Mouse (Mus musculus): ENCODE data around the gene Mia. TPM values are rescaled to one million over a fixed set of nuclear protein-coding genes. Genes with fewer than 3 reads are reported as not detected.

Mia gene
- polyA plus RNA-seq, 1 experiment: not detected

GRCm38 (mm10) chr7:27153205-27153764 lies 27.7 kb downstream of the Mia start, which contains the start of gene Cyp2t4:
Cyp2t4 (plus strand) TSS chr7:27153714.
- TF ChIP-seq GATA1 (IDR thresholded peaks at IDR 0.05; ENCODE audit: low read length) (no peak), TAL1 (IDR thresholded peaks at IDR 0.05; ENCODE audit: low read length) (no peak)
- no peak within 1 kb of the TSS for H3K4me3 ChIP-seq (replicated peaks)
- no peaks in the 10 kb centered on the region for H3K4me1 ChIP-seq (ENCODE audit: control insufficient read depth)
- no peaks in the 10 kb centered on the region for H3K27me3 ChIP-seq (ENCODE audit: control insufficient read depth)
- no peaks in the 10 kb centered on the region for H3K9me3 ChIP-seq (ENCODE audit: control insufficient read depth, low read length)
- H3K36me3 ChIP-seq (ENCODE audit: control insufficient read depth): peaks cover 12% of the 10 kb centered on the region

GRCm38 (mm10) chr7:27136410-27136996 lies 44.5 kb downstream of the Mia start:
- Histone ChIP-seq H3K9me3 (ENCODE audit: control insufficient read depth, low read length) (peaks cover 2% of the 10 kb centered on the region; the same call in 1 of the 2 replicates), H3K27me3 (ENCODE audit: control insufficient read depth) (no peaks in the 10 kb centered on the region), H3K4me1 (ENCODE audit: control insufficient read depth) (no peaks in the 10 kb centered on the region; the same call in 1 of the 2 replicates), H3K4me3 (replicated peaks) (no peak overlapping the region), H3K36me3 (ENCODE audit: control insufficient read depth) (no peaks in the 10 kb centered on the region)
- no peak for TF ChIP-seq TAL1 (IDR thresholded peaks at IDR 0.05; ENCODE audit: low read length)
- TF ChIP-seq GATA1 (IDR thresholded peaks at IDR 0.05; ENCODE audit: low read length): no peak

- TF ChIP-seq TAL1 (IDR thresholded peaks at IDR 0.05; ENCODE audit: low read length) (no peak), GATA1 (IDR thresholded peaks at IDR 0.05; ENCODE audit: low read length) (no peak)
- Histone ChIP-seq H3K4me3 (replicated peaks) (no peak overlapping the region), H3K36me3 (ENCODE audit: control insufficient read depth) (no peaks in the 10 kb centered on the region), H3K4me1 (ENCODE audit: control insufficient read depth) (no peaks in the 10 kb centered on the region; the same call in 1 of the 2 replicates), H3K27me3 (ENCODE audit: control insufficient read depth) (no peaks in the 10 kb centered on the region), H3K9me3 (ENCODE audit: control insufficient read depth, low read length) (peaks cover 2% of the 10 kb centered on the region; the same call in 1 of the 2 replicates)
Measured at GRCm38 (mm10) chr7:27133757-27134156, 47.2 kb downstream of the Mia start.

- no peak overlapping the region for H3K4me3 ChIP-seq (replicated peaks)
- TF ChIP-seq GATA1 (IDR thresholded peaks at IDR 0.05; ENCODE audit: low read length): no peak
- no peak for TF ChIP-seq TAL1 (IDR thresholded peaks at IDR 0.05; ENCODE audit: low read length)
- H3K36me3 ChIP-seq (ENCODE audit: control insufficient read depth): no peaks in the 10 kb centered on the region
Measured at GRCm38 (mm10) chr7:27133156-27133555, 47.8 kb downstream of the Mia start.

GRCm38 (mm10) chr7:27132588-27132987 lies 48.4 kb downstream of the Mia start:
- TF ChIP-seq TAL1 (IDR thresholded peaks at IDR 0.05; ENCODE audit: low read length): no peak
- TF ChIP-seq GATA1 (IDR thresholded peaks at IDR 0.05; ENCODE audit: low read length): no peak

More at GRCm38 (mm10) chr7:27133156-27133555, 47.8 kb downstream of the Mia start:
- Histone ChIP-seq H3K9me3 (ENCODE audit: control insufficient read depth, low read length) (peaks cover 2% of the 10 kb centered on the region; the same call in 1 of the 2 replicates), H3K27me3 (ENCODE audit: control insufficient read depth) (no peaks in the 10 kb centered on the region), H3K4me1 (ENCODE audit: control insufficient read depth) (no peaks in the 10 kb centered on the region; the same call in 1 of the 2 replicates)

GRCm38 (mm10) chr7:27131387-27131786 lies 49.6 kb downstream of the Mia start:
- H3K36me3 ChIP-seq (ENCODE audit: control insufficient read depth): no peaks in the 10 kb centered on the region
- peaks cover 2% of the 10 kb centered on the region; the same call in 1 of the 2 replicates for H3K9me3 ChIP-seq (ENCODE audit: control insufficient read depth, low read length)
- no peak overlapping the region for H3K4me3 ChIP-seq (replicated peaks)
- no peaks in the 10 kb centered on the region for H3K27me3 ChIP-seq (ENCODE audit: control insufficient read depth)
- TF ChIP-seq TAL1 (IDR thresholded peaks at IDR 0.05; ENCODE audit: low read length): no peak
- TF ChIP-seq GATA1 (IDR thresholded peaks at IDR 0.05; ENCODE audit: low read length): no peak
- no peaks in the 10 kb centered on the region; the same call in 1 of the 2 replicates for H3K4me1 ChIP-seq (ENCODE audit: control insufficient read depth)

More at GRCm38 (mm10) chr7:27132588-27132987, 48.4 kb downstream of the Mia start:
- H3K9me3 ChIP-seq (ENCODE audit: control insufficient read depth, low read length): peaks cover 2% of the 10 kb centered on the region; the same call in 1 of the 2 replicates
- H3K27me3 ChIP-seq (ENCODE audit: control insufficient read depth): no peaks in the 10 kb centered on the region
- H3K4me1 ChIP-seq (ENCODE audit: control insufficient read depth): no peaks in the 10 kb centered on the region; the same call in 1 of the 2 replicates
- H3K36me3 ChIP-seq (ENCODE audit: control insufficient read depth): no peaks in the 10 kb centered on the region
- H3K4me3 ChIP-seq (replicated peaks): no peak overlapping the region

- no peak for TF ChIP-seq TAL1 (IDR thresholded peaks at IDR 0.05; ENCODE audit: low read length)
- Histone ChIP-seq H3K4me3 (replicated peaks) (no peak overlapping the region), H3K9me3 (ENCODE audit: control insufficient read depth, low read length) (peaks cover 2% of the 10 kb centered on the region; the same call in 1 of the 2 replicates), H3K27me3 (ENCODE audit: control insufficient read depth) (no peaks in the 10 kb centered on the region), H3K4me1 (ENCODE audit: control insufficient read depth) (no peaks in the 10 kb centered on the region; the same call in 1 of the 2 replicates), H3K36me3 (ENCODE audit: control insufficient read depth) (no peaks in the 10 kb centered on the region)
Measured at GRCm38 (mm10) chr7:27130521-27131370, 50.2 kb downstream of the Mia start.

GRCm38 (mm10) chr7:27129811-27130210 lies 51.1 kb downstream of the Mia start:
- Histone ChIP-seq H3K27me3 (ENCODE audit: control insufficient read depth) (no peaks in the 10 kb centered on the region), H3K36me3 (ENCODE audit: control insufficient read depth) (no peaks in the 10 kb centered on the region), H3K9me3 (ENCODE audit: control insufficient read depth, low read length) (peaks cover 2% of the 10 kb centered on the region; the same call in 1 of the 2 replicates), H3K4me1 (ENCODE audit: control insufficient read depth) (no peaks in the 10 kb centered on the region; the same call in 1 of the 2 replicates), H3K4me3 (replicated peaks) (no peak overlapping the region)
- no peak for TF ChIP-seq TAL1 (IDR thresholded peaks at IDR 0.05; ENCODE audit: low read length)
- TF ChIP-seq GATA1 (IDR thresholded peaks at IDR 0.05; ENCODE audit: low read length): no peak

Other genes starting within 250 kb of the Mia start
- gene Cyp2a22, start 241.8 kb downstream of the Mia start, polyA plus RNA-seq (2012): 0.02 TPM in 1 of 2 replicates, not detected in the other
- not detected in 2 replicates for gene Cyp2a12, start 152.1 kb downstream of the Mia start, polyA plus RNA-seq (2012)
- gene Cyp2f2, start 61.2 kb downstream of the Mia start, polyA plus RNA-seq (2012): not detected in 2 replicates
- gene Cyp2t4, start 27.4 kb downstream of the Mia start, polyA plus RNA-seq (2012): not detected in 2 replicates
- gene Egln2, start 14.4 kb downstream of the Mia start, polyA plus RNA-seq (2012): 4.2 and 5.2 TPM in 2 replicates
- gene Rab4b, start 2.3 kb downstream of the Mia start, polyA plus RNA-seq (2012): 12.0 and 13.5 TPM in 2 replicates
- 0.07 TPM in 1 of 2 replicates, not detected in the other for gene Gm21983, start 71 bp downstream of the Mia start, polyA plus RNA-seq (2012)
- gene BC024978, start 14.6 kb upstream of the Mia start, polyA plus RNA-seq (2012): 0.16 and 0.19 TPM in 2 replicates
- gene Snrpa, start 15.1 kb upstream of the Mia start, polyA plus RNA-seq (2012): 33.0 and 34.3 TPM in 2 replicates
- gene Itpkc, start 47.5 kb upstream of the Mia start, polyA plus RNA-seq (2012): 0.12 TPM in 2 replicates
- 2.7 and 2.8 TPM in 2 replicates for gene Coq8b, start 51.9 kb upstream of the Mia start, polyA plus RNA-seq (2012)
- 0.09 and 0.19 TPM in 2 replicates for gene Numbl, start 77.3 kb upstream of the Mia start, polyA plus RNA-seq (2012)
- 0.01 and 0.03 TPM in 2 replicates for gene Ltbp4, start 156.5 kb upstream of the Mia start, polyA plus RNA-seq (2012)
- gene Shkbp1, start 174.9 kb upstream of the Mia start, polyA plus RNA-seq (2012): 13.0 and 15.9 TPM in 2 replicates
- not detected in 2 replicates for gene Gm20479, start 176.3 kb upstream of the Mia start, polyA plus RNA-seq (2012)

All from erythroblast, embryonic 14.5 days (primary cell).